ENCODE assay signal across 14 mouse cellular contexts in the genomic region with DNA sequence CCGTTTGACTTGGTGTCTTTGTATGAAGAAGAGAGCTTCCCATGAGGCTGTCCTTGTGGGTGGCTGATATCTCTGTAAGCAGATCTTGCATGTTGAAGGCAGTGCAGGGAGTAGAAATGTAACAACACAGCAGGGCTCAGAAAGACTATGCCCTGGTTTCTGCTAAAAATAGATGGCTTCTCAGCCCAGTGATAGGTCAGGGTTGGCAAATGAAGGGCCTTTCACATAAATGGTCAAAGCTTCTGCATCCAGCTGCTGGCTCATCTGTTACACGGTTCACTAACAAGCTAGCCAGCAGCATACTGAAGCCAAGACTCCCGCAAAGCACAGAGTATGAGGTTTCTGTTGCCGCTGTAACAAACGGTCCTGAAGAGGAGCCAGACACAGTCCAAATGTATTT. TPM values are rescaled to one million over a fixed set of nuclear protein-coding genes. Genes with fewer than 3 reads are reported as not detected.
"Had no signal": no experiment of that assay in that cellular context is flagged by ENCODE, and none has a peak within 500 bp of the region (broad histone marks: within the 10 kb centered on the region; RNA-seq: fewer than 3 reads in every experiment).

No protein-coding gene starts in this region.

- H3K4me3 ChIP-seq: kidney, embryonic 15.5 days; limb, embryonic 13.5 days; midbrain, embryonic 12.5 days; neural tube, embryonic 13.5 days had no signal

- DNase-seq: kidney, postnatal 14 days; layer of hippocampus, postnatal 36 days; left cerebral cortex, postnatal 4 days; lung, adult 18-20 months; right cerebral cortex, adult 18-20 months; right cerebral cortex, postnatal 25 days; thymus, adult 18-20 months; thymus, postnatal 14 days had no signal

- H3K36me3 ChIP-seq: kidney, embryonic 15.5 days; limb, embryonic 13.5 days; midbrain, embryonic 12.5 days; neural tube, embryonic 13.5 days had no signal

- H3K27me3 ChIP-seq: kidney, embryonic 15.5 days; neural tube, embryonic 13.5 days had no signal

- H3K9me3 ChIP-seq: kidney, embryonic 15.5 days; limb, embryonic 13.5 days; midbrain, embryonic 12.5 days; neural tube, embryonic 13.5 days had no signal

- H3K27ac ChIP-seq: kidney, embryonic 15.5 days; limb, embryonic 13.5 days; liver, embryonic 14.5 days; midbrain, embryonic 12.5 days; neural tube, embryonic 13.5 days had no signal

RNA-seq across cellular contexts. Expression of gene Stab2, which starts 34.5 kb away (rescaled TPM):
- total RNA-seq: megakaryocyte-erythroid progenitor cell, adult 5-6 weeks had no signal
